Mouse (Mus musculus) kidney, adult 8-10 months (tissue): ENCODE measurements around the gene Mindy3.

Experiments
- DNase-seq, 2 experiments: peaks; one replicate each; pipeline ENCODE4 v3.0.0; 2022

The Mindy3 gene

DNA sequence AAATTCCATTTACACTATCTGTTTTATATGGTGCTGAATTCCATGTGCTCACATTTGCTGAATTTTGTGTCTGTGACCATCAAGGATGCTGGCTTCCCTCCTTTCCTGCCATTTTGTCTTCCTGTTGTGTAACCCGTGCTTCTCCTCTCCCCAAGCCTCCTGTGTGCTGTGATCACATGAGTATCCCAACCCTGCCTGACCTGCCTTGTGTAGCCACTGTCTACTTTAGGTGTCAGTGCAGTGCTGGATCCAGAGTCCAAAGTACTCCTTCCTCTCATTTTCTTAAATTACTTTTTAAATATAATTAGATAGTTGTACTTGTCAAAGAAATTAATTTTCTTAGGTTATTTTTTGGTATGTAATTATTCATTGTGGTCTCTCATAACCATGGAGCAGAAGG is 51.3 kb downstream of the Mindy3 start:
- DNase-seq: peak in 1 of 2 experiments; percentile 2

DNA sequence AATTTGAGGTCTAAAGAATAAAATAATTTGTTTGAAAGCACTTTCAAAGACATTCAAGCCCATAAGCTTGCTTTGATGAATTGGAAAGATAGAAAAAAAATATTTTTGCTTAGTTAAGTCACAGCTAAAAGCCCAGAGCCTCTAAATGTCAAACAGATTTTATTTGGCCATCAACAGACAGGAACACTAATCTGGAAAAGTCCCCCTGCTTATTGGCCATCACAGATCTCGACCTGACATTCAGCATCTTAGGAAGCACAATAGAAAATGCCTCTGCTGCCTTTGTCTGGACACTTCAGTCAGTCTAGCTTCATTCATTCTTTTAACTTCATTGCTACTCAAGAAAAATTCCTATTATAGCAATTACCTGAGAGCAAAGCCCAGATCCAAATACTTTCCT is 58.0 kb downstream of the Mindy3 start:
- no peak for DNase-seq

DNA sequence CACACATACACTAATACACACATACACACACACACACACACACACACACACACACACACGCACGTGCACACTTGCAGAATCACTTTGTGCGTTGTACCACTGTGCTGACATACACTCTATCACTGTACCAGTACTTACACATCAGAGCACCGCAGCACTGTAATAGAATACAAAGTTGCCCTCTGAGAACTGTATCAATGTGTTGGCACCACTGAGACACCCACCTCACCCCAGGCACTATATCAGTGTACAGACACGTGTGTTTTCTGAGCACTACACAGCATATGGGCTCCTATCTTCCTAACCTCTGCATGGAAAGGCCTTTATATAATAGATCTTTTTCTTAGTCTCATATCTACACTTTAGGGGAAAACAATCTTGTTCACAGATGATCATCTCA is 64.4 kb downstream of the Mindy3 start:
- DNase-seq: no peak

DNA sequence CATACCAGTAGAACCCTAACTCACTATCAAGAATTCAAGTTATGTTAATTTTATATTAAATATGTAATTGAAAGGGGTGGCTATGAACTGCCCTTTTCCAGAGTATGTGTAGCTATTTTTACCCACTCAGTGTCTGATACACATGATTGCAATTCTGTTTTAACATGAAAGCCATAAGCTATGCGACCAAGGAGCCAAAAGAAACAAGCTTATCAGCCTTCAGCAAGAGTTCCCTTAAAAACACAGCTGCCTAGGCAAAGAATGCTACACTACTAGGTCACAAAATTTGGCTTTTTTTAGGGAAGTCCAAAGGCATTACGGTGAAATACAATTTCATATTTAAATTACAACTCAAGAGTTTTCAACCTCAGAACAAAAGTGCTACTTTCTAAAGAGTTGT is 70.4 kb downstream of the Mindy3 start:
- DNase-seq: no peak

DNA sequence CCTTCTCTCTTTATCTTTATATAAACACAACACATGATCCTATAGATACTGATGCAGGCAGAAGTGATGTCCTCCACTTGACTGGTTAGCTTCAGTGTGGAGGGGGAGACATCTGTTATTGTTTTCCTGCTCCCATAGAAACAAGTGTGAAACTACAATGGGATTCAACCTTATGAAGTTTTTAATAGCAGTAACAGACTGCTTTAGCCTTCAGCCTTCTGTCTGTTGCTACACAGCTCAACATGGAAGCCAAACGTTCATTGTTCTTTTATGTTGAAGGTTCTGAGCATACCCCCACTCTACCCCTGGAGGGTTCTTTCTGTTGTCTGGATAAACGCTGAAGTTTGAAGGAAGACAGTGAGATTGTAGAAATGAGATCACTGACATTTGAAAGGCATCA is 87.3 kb downstream of the Mindy3 start:
- no peak for DNase-seq

DNA sequence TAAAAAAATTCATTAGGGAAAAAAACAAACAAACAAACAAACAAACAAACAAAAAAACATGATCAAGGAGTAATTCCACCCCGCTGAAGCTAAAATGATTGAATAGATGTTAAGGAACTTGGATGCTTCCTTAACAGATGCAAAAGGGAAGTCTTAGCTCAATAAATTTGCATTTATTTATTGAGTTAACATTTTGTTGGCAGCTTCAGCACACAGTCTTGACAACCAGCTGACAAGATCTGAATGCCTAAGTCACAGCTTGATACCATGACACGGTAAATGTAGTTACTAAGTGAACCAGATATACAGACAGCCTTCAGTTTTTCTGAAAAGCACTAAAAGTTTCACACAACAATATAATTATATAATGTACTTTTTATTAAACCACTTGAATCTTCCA is 89.7 kb downstream of the Mindy3 start:
- DNase-seq: no peak

DNA sequence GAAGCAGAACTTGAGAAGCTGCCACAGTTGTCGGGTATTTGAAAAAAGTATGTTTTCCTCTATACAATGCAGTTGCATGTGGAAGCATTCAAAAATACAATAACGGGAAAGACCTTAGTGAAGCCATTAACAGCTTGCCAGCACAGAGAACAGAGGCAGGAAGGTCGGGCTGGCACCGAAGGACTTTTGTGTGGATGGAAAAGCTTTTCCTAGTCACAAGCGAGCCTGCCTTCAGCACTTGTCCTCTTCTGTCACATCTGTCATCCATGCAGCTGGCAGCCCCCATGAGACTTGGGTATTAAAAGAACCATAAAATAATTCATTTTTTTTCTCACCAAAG is 90.2 kb downstream of the Mindy3 start:
- DNase-seq: no peak

DNA sequence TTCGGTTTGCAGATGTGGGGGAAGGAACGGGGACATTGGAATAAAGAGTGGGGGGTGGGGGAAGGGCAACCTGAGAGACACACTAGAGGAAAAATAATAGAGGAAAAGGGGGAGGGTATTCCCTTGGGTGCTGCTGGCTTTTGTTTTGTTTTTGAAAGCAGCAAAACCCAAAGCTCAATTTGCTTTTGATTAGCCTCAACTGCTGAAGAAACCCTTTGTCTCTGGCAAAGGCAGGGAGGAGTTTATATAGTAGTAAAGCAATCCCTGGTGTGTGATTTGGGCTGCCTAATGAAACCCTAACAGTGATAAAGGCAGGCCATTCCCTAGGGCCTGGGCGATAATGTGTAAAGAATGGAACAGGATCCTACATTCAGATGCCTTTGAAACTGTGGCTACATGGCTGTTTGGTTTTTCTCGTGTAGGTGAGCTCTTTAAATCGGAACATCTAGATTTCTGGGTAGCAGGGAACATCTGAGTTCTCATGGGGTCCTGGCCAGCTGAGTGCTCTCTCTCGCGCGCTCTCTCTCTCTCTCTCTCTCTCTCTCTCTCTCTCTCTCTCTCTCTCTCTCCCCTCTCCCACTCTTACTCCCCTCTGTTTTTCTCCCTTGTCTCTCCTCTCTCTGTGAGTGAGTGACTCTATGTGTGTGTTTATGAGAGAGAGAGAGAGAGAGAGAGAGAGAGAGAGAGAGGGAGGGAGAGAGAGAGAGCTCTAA is 90.8 kb downstream of the Mindy3 start:
- no peak for DNase-seq

DNA sequence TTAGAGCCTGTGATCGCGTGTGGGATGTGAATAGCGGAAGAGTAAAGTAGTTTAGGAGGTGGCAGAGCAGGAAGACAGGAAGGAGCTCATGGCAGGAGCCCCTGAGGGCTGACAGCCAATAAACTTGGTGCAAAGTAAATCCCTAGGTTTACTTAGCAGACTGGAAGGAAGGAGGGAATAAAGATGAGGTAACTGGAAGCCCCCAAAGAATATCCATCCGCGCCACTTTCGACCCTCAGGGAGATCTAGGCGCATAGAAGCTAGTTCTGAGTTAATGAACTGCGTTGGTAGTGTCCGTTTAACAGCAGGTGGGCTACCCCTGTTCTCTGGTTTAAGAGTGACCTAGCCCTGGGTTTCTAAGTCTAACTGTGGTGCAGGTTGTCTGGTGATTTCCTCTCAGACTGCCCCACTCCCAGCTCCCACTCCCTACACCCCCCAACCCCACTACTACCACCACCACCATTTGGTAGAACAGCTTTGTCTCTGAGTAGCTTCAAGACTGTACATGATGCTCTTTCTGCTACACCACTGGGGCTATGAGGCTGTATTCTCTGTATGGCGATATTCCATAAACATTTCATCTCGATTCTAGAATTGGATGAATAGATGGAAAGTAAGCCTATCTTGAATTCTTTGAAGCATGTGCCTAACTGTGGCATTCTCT is 91.4 kb downstream of the Mindy3 start:
- DNase-seq: no peak

DNA sequence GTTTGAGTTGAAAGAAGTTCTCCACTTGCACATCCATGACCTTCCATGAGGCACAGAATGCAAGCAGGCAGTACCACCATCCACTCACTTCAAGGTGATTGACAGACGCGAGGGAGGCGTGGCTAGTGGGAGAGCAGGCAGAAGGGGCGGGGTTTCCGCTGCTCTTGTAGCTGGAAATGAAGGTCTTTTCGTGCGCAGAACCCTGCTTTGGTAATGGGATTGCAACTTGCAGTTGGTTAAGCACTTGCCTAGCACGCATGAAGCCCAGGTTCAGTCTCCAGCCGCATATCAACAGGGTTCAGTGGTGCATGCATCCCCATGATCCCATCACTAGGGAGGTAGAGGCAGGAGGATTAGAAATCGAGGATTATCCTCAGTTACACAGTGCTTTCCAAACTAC is 92.1 kb downstream of the Mindy3 start:
- DNase-seq: peak in 1 of 2 experiments; percentile 7

DNA sequence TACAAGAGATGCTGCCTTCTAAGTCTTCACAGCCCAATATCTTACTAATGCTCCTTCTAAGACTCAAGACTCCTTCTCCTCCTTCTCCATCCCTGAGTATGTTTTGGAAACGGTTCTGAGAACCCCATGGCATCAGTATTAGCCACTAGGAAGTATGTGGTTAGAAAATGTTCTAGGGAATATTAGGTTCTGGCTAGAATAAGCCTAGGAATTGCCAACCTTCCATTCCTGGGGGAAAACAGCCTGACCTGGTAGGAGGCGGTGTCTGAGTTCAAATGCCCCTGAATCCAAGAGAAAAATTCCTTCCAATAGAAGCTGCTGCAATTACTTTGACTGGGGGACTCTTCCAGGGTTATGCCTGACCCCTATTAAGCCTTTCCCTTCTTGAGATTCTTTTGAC is 93.4 kb downstream of the Mindy3 start:
- no peak for DNase-seq

DNA sequence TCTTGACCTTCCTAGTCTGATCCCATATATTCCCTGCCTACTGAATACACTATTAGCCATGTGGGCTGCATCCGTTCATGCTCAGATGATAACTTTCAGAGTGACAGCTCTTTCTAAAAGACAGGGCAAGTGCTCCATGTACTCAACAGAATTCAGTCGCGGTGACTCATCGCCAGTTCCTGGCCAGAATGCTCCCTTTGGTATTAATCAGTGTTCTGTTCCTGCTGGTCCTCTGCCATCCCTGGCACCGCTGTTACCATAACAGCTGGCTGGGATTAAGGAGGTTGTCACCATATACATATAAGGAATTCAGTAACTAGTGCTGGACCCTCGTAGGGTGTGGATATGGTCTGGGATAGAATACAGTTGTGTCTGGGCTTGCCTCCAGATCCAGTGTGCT is 93.9 kb downstream of the Mindy3 start:
- no peak for DNase-seq

DNA sequence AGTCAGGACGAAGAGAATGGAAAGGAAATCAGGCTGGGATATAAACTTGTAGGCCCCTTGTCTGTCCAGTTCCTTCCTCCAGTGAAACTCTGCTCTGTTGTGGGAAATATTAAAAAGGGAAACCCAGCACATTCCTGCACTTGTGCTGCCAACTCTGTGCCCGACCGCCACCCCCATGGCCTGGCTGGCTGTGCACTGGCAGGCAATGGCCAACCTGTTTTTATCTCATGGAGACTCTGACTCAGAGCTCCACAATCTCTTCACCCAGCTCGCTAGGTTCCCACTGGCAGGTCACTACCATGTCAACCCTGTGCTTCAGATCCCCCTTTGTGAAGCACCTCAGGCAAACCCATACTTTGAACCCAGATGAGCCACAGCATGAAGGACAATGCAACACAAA is 98.4 kb downstream of the Mindy3 start:
- DNase-seq: no peak

DNA sequence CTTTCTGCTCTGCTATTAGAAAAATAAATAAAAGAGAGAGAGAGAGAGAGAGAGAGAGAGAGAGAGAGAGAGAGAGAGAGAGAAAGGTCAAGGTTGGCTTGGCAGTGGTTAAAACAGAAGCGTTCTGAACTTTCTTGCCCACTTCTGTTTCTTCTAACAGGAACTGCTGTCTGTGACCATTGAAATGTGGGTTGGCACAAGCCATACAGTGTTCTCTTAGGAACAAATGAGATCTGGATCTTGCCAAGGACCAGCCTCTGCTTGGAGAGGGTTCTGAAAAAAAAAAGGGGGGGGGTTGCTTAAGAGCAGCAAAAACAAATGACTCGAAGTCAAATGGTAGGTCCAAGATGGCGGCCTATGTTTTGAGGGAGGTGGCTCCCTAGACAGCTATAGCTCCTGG is 100.6 kb downstream of the Mindy3 start:
- DNase-seq: no peak

DNA sequence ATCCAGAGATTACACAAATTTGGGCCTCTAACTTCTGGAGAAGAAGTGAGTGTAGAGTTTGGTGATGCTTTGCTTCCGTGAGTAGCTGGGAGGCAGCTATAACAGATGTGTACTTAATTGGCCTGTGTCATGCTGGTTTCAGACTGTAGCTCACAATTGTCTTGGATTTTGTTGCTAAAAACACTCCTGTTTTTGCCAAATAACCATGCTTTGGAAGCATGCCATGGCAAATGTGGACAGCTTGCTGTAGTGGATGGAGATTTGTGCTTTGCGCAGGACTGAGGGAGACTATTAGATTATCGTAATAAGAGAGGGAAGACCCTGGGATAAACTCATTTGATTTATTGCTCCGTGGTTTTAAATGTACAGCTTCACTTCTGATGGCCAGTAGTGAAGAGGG is 101.2 kb downstream of the Mindy3 start:
- DNase-seq: no peak

DNA sequence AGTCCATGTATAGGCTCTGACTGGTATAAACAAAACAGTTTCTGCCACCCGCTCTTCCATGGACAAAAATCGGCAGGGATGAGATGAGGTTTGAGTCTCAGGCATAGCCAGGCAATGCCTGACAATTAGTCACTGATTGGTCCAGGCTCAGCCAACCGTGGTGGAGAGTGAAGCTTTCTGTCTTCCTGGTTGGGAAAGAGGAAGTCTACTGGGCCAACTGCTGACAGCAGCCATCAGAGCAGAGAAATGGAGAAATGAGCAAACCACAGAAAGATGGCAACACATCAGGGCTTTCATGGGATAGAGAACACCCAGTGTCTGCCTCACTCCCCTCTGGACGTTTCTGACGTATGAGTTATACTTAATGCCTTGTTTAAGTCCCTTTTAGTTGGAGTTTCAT is 101.9 kb downstream of the Mindy3 start:
- DNase-seq: no peak

DNA sequence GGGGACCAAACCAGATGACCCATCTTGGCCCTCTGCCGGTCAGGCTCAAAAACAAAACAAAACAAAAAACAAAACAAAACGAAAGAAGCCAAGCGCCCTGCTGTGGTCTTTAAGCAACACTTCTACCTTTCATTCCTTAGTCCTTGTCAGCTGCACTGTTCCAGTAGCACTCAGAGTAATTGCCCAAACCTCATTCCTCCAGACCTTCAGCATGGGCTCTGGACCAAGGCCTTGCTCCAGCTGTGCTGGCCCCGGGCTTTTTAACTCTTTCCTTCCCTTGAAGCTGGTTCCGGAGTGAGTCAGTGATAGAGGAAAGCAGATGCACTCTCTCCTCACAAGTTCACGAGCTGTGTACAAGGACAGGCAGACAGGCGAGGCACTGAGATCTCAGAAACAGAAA is 102.9 kb downstream of the Mindy3 start:
- DNase-seq: no peak

DNA sequence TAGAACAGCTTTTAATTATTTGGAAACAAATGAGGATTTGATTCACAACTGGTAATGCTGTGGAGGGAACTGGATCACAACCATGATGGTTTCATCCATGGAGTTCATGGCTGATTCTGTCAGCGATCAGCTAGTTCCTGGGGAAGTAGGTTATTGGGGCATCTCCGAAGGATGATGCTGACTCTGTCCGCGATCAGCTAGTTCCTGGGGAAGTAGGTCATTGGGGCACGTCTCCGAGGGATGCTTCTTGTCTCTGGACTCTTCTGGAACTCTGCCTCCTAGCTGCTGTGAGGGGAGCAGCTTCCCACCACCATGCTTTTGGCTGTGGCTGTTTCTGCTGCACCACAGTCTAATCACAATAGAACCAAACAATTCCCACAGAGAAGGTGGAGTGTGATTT is 105.2 kb downstream of the Mindy3 start:
- DNase-seq: no peak

DNA sequence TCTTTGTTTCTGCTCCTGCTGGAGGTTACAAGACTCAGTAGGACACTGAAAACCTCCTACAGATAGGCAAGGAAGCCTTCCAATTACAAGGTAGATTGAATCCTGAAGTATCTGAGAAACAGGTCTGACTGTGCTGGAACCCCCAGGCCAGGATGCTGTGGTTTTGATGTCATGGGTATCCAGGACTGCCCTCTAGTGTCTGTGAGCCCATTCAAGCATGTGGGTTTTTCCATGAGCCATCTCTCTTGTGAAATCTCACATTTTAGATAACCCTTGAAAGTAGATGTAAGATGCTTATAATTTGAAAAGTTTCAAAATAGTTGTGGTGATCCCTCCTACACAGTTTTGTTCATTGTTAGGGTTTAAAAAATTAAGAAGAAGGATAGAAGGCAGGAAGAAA is 110.8 kb downstream of the Mindy3 start:
- DNase-seq: no peak

DNA sequence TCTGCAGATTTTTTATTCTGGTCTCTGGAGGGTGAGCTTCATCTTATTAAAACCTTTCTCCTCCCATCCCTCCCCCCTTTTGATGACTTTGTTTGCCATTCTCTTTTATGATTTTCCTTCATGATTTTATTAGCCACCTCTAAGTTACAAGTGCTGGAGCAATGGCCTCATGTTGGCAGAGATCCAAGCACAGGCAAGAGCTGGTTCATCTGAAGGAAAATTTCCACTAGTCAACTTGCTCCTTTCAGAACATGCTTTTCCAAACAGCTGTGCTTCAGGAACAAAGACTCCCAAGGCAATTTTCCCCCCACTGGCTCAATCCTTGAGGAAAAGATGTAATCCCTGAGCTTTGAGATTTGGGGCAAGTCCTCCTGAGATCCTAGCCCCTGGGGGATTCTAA is 112.0 kb downstream of the Mindy3 start:
- no peak for DNase-seq

DNA sequence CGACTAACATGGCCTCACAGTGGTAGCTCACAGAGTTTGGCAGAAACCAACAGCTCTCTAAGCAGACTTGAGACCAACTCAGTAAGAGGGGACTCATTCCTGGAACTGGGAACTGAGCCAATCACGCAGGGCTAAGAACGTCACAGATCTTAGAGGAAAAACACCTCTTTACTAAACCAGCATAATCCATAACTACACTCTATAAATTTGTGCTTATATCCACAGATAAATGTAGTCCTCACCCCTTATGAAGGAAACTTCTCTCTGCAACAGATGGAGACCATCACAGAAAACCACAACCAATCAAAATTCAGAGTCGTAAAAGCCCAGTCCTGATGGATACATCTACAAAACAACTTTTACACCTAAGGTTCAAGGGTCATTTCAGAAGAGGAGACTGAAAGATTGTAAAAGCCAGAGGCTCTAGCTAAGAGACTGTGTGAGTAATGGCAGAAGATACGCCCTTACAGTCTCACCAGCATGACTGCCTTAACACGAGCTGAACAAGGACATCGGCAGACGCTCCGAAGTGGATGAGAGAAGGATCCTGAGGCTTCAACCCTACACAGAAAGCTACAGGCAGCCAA is 114.1 kb downstream of the Mindy3 start:
- no peak for DNase-seq

DNA sequence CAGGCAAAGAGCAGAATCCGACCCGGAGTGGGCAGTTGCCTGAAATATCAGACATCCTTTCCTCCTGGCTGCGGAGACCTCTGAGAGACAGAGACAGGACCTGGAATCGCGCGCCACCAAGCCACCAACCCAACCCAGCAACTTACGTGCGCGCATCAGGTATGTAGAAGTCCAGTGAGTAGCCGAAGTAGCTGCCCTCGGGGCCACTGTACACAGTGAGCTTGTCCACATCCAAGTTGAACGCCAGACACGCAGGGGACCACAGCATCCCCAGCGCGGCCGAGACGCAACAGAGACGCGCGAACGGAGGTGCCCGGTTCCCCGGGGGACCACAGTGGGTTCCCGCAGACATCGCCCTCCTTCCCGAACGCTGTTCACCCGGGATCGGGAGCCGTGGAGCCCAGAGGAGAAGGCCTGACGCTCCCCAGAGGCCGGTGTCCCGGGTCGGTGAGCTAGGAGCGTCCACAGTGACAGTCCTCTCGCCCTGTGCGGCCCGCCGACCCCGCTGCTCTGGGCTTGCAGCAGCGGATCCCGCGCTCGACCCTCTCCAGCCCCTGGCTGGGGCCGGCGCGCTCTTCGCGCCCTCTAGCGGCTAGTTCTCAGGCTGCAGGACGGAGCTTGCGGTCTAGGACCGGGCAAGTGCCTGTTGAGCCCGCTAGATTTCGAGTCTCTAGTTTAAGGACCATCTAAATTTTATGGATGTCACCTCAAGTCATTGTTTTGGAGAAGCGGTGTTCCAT is 117.7 kb downstream of the Mindy3 start, which contains the start of gene Itga8:
TSS of gene Itga8 (minus strand) at position 492 of the 740 bp plus-strand sequence.
- DNase-seq: peak; percentile 38 to 75

DNA sequence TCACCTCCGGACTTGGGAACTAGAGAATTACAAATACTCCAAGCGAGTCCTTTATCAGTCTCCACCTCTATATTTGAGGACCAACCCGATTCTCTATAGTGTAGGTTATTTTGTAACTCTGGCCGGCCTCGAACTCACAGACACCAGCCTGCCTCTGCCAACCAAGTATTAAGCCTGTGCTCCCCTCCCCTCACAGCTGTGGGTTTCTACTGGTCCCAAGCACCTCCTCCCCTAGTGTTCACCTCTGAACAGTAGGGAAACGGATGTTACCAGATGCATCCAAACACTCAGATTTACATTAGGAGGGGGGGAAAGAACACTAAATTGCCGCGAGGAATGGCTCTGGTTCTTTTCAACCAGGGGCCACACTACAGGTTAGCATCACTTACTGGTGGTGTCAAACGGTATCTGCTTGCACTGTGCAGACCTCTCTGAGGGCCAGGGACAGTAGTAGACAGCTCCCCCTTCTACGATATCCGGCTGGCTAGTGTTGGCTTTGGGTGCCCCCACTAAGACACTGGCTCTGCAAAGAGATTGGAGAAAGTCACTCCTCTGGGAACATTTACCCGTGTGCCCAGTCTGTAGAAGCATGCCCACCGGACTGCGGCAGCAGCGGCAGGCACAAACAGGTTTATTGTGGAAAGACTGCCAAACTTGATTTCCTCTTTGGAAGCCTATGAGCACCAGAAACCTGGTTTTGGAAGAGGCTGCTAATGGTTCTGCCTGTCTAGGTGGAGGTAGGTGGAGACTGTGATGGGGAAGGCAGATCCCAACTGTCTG is 118.6 kb downstream of the Mindy3 start:
- no peak for DNase-seq
